Mouse (Mus musculus) midbrain, postnatal 0 days (tissue): ENCODE data around the gene Tbx4. TPM values are rescaled to one million over a fixed set of nuclear protein-coding genes. Genes with fewer than 3 reads are reported as not detected.

Source experiments
- ATAC-seq: fragments of 200-750 bp; cut with Nextera tagmentation; 2 replicates; pipeline ENCODE4 v1.8.0; 2017; ENCODE audit warnings: moderate number of reproducible peaks, mild to moderate bottlenecking, moderate TSS enrichment, moderate library complexity; ENCODE audit not compliant: low FRiP score
- DNase-seq: peaks from one replicate; pipeline ENCODE4 v3.0.0-alpha.2; 2015; ENCODE audit warnings: low spot score
- H3K27ac ChIP-seq: fragments of 300-500 bp; sonication (generic); 2 replicates; pipeline ENCODE4 v1.5.1; 2014; ENCODE audit warnings: low read depth, mild to moderate bottlenecking, low read length, mixed read lengths
- H3K27me3 ChIP-seq: fragments of 300-500 bp; sonication (generic); 2 replicates; pipeline ENCODE4 v1.6.1; 2014; ENCODE audit warnings: low read length, control low read depth, mixed read lengths; ENCODE audit not compliant: insufficient read depth
- H3K36me3 ChIP-seq: fragments of 300-500 bp; sonication (generic); 2 replicates; pipeline ENCODE4 v1.6.1; 2014; ENCODE audit warnings: low read length, control low read depth, mixed read lengths; ENCODE audit not compliant: insufficient read depth
- H3K4me1 ChIP-seq: fragments of 300-500 bp; sonication (generic); 2 replicates; pipeline ENCODE4 v1.6.1; 2014; ENCODE audit warnings: mild to moderate bottlenecking, control low read depth, antibody characterized with exemption, low read length, mixed read lengths; ENCODE audit not compliant: insufficient read depth
- H3K4me2 ChIP-seq: fragments of 300-500 bp; sonication (generic); 2 replicates; pipeline ENCODE4 v1.6.1; 2014; ENCODE audit warnings: low read depth, mild to moderate bottlenecking, low read length, mixed read lengths; ENCODE audit not compliant: poor library complexity, severe bottlenecking
- H3K4me3 ChIP-seq: fragments of 300-500 bp; sonication (generic); 2 replicates; pipeline ENCODE4 v1.5.1; 2014; ENCODE audit warnings: low read depth, mild to moderate bottlenecking, low read length, moderate library complexity
- H3K9ac ChIP-seq: fragments of 300-500 bp; sonication (generic); replicated peaks from 2 replicates; pipeline ENCODE4 v1.6.1; 2014; ENCODE audit warnings: mild to moderate bottlenecking, low read length, moderate library complexity, mixed read lengths; ENCODE audit not compliant: poor library complexity, severe bottlenecking
- H3K9me3 ChIP-seq: fragments of 300-500 bp; sonication (generic); 2 replicates; pipeline ENCODE4 v1.6.1; 2016; ENCODE audit warnings: low read length, control low read depth
- CTCF ChIP-seq: IDR thresholded peaks from 2 replicates; pipeline ENCODE4 v1.5.1; 2016; ENCODE audit warnings: antibody characterized with exemption, mild to moderate bottlenecking
- WGBS: fragments of 180-500 bp; shearing (Covaris S2); extraction: QIAGEN DNeasy Blood & Tissue Kit; methylation state at CpG from one replicate; pipeline ENCODE4 v1.1.7; 2014; 5-methylcytosine and 5-hydroxymethylcytosine counted together
- polyA plus RNA-seq: library from polyadenylated mRNA; unstranded; fragments of >200 nt; fragmentation: Nextera tagmentation; extraction: Ambion mirVana; gene quantifications from 2 replicates; pipeline ENCODE4 v1.2.1, GENCODE M21; 2015
- total RNA-seq: library from RNA; depleted of rRNA; stranded (reverse); fragments of >200 nt; gene quantifications from 2 replicates; pipeline ENCODE4 v1.2.3, GENCODE M21; 2014

Tbx4 gene
- total and polyA plus RNA-seq, 2 experiments from 2014 or later, result 0.20 to 0.27 TPM

- H3K4me2 ChIP-seq, result no peak overlapping the region
- no peaks in the 10 kb centered on the region for H3K9me3 ChIP-seq
- no peak overlapping the region for H3K4me3 ChIP-seq
- no peaks in the 10 kb centered on the region for H3K36me3 ChIP-seq
- DNase-seq, result no peak
- H3K27ac ChIP-seq, result no peak overlapping the region
- TF ChIP-seq CTCF, result no peak
- 67% methylated on average over 4 of the region's 4 CpGs for WGBS
- peaks cover 40% of the 10 kb centered on the region for H3K27me3 ChIP-seq
- ATAC-seq, result no peak
- H3K9ac ChIP-seq, result no peak overlapping the region
- H3K4me1 ChIP-seq, result no peaks in the 10 kb centered on the region
Measured at GRCm38 (mm10) chr11:85884498-85884897, 1.7 kb upstream of the Tbx4 start.

GRCm38 (mm10) chr11:85886429-85886785, 185 bp downstream of the Tbx4 start:
- H3K9me3 ChIP-seq, result no peaks in the 10 kb centered on the region
- TF ChIP-seq CTCF, result no peak
- 0 out of 2 replicates have a peak, but pooled peaks cover 2% of the 10 kb centered on the region for H3K4me1 ChIP-seq
- no peak overlapping the region for H3K27ac ChIP-seq
- no peak overlapping the region for H3K4me3 ChIP-seq
- WGBS, result 2% methylated on average over 22 of the region's 22 CpGs
- H3K9ac ChIP-seq, result no peak overlapping the region
- ATAC-seq, result no peak
- DNase-seq, result no peak
- no peaks in the 10 kb centered on the region for H3K36me3 ChIP-seq
- peaks cover 58% of the 10 kb centered on the region for H3K27me3 ChIP-seq
- H3K4me2 ChIP-seq, result no peak overlapping the region

GRCm38 (mm10) chr11:85887273-85887672, 1.1 kb downstream of the Tbx4 start:
- Histone ChIP-seq H3K9ac (no peak overlapping the region), H3K27me3 (peaks cover 67% of the 10 kb centered on the region), H3K27ac (no peak overlapping the region), H3K9me3 (no peaks in the 10 kb centered on the region), H3K4me2 (no peak overlapping the region), H3K4me1 (0 out of 2 replicates have a peak, but pooled peaks cover 2% of the 10 kb centered on the region), H3K4me3 (no peak overlapping the region), H3K36me3 (no peaks in the 10 kb centered on the region)
- no peak for TF ChIP-seq CTCF
- ATAC-seq (no peak), DNase-seq (no peak)
- 18% methylated on average over 6 of the region's 6 CpGs for WGBS

GRCm38 (mm10) chr11:85887801-85888450, 1.7 kb downstream of the Tbx4 start:
- WGBS, result 3% methylated on average over 17 of the region's 17 CpGs

GRCm38 (mm10) chr11:85888451-85888961, 2.3 kb downstream of the Tbx4 start:
- no peak for TF ChIP-seq CTCF
- H3K9me3 ChIP-seq, result no peaks in the 10 kb centered on the region
- H3K4me2 ChIP-seq, result no peak overlapping the region
- H3K9ac ChIP-seq, result no peak overlapping the region
- no peak overlapping the region for H3K27ac ChIP-seq
- H3K36me3 ChIP-seq, result no peaks in the 10 kb centered on the region
- WGBS, result 4% methylated on average over 26 of the region's 26 CpGs
- H3K4me1 ChIP-seq, result 0 out of 2 replicates have a peak, but pooled peaks cover 2% of the 10 kb centered on the region
- no peak overlapping the region for H3K4me3 ChIP-seq
- peaks cover 79% of the 10 kb centered on the region for H3K27me3 ChIP-seq
- no peak for DNase-seq
- ATAC-seq, result no peak

More at GRCm38 (mm10) chr11:85887801-85888450, 1.7 kb downstream of the Tbx4 start:
- no peak overlapping the region for H3K4me2 ChIP-seq
- 0 out of 2 replicates have a peak, but pooled peaks cover 2% of the 10 kb centered on the region for H3K4me1 ChIP-seq
- no peak for ATAC-seq
- H3K4me3 ChIP-seq, result no peak overlapping the region
- H3K27ac ChIP-seq, result no peak overlapping the region
- H3K9me3 ChIP-seq, result no peaks in the 10 kb centered on the region
- no peak for TF ChIP-seq CTCF
- H3K36me3 ChIP-seq, result no peaks in the 10 kb centered on the region
- H3K27me3 ChIP-seq, result peaks cover 73% of the 10 kb centered on the region
- no peak for DNase-seq
- no peak overlapping the region for H3K9ac ChIP-seq

GRCm38 (mm10) chr11:85889056-85889729, 3.0 kb downstream of the Tbx4 start:
- Histone ChIP-seq H3K36me3 (no peaks in the 10 kb centered on the region), H3K4me1 (0 out of 2 replicates have a peak, but pooled peaks cover 2% of the 10 kb centered on the region), H3K27ac (no peak overlapping the region), H3K27me3 (peaks cover 81% of the 10 kb centered on the region), H3K4me2 (no peak overlapping the region), H3K9me3 (no peaks in the 10 kb centered on the region), H3K9ac (no peak overlapping the region), H3K4me3 (no peak overlapping the region)
- TF ChIP-seq CTCF, result no peak
- ATAC-seq (no peak), DNase-seq (no peak)
- 30% methylated on average over 8 of the region's 8 CpGs for WGBS
